Mouse (Mus musculus) limb, embryonic 14.5 days (tissue): Measurements from ENCODE around the gene Zfp326. TPM values are rescaled to one million over a fixed set of nuclear protein-coding genes. Genes with fewer than 3 reads are reported as not detected.

Experiments
- ATAC-seq: fragments of 200-750 bp; cut with Nextera tagmentation; 2 replicates; pipeline ENCODE4 v1.8.0; 2017; ENCODE audit warnings: low read depth, moderate number of reproducible peaks, moderate TSS enrichment; ENCODE audit not compliant: low FRiP score
- DNase-seq: peaks from one replicate; pipeline ENCODE4 v3.0.0-alpha.2; 2015; ENCODE audit warnings: low spot score
- H3K27ac ChIP-seq: fragments of 300-500 bp; sonication (generic); replicated peaks from 2 replicates; pipeline ENCODE4 v1.5.1; 2014; ENCODE audit warnings: low read depth, mild to moderate bottlenecking, low read length, moderate library complexity, mixed read lengths
- H3K27me3 ChIP-seq: fragments of 300-500 bp; sonication (generic); 2 replicates; pipeline ENCODE4 v1.6.1; 2014; ENCODE audit warnings: low read length, mixed read lengths; ENCODE audit not compliant: control insufficient read depth, insufficient read depth
- H3K36me3 ChIP-seq: fragments of 300-500 bp; sonication (generic); 2 replicates; pipeline ENCODE4 v1.6.1; 2014; ENCODE audit warnings: mild to moderate bottlenecking, low read length, moderate library complexity, mixed read lengths; ENCODE audit not compliant: control insufficient read depth, insufficient read depth
- H3K4me1 ChIP-seq: fragments of 300-500 bp; sonication (generic); 2 replicates; pipeline ENCODE4 v1.6.1; 2014; ENCODE audit warnings: antibody characterized with exemption, low read length, mixed read lengths; ENCODE audit not compliant: control insufficient read depth, insufficient read depth
- H3K4me2 ChIP-seq: fragments of 300-500 bp; sonication (generic); replicated peaks from 2 replicates; pipeline ENCODE4 v1.6.1; 2014; ENCODE audit warnings: low read depth, mild to moderate bottlenecking, low read length, moderate library complexity; ENCODE audit not compliant: severe bottlenecking
- H3K4me3 ChIP-seq: fragments of 300-500 bp; sonication (generic); replicated peaks from 2 replicates; pipeline ENCODE4 v1.5.1; 2014; ENCODE audit warnings: low read length
- H3K9ac ChIP-seq: fragments of 300-500 bp; sonication (generic); 2 replicates; pipeline ENCODE4 v1.6.1; 2014; ENCODE audit warnings: mild to moderate bottlenecking, low read depth, low read length, moderate library complexity; ENCODE audit not compliant: severe bottlenecking
- H3K9me3 ChIP-seq: fragments of 300-500 bp; sonication (generic); 2 replicates; pipeline ENCODE4 v1.6.1; 2016; ENCODE audit warnings: low read length; ENCODE audit not compliant: control insufficient read depth
- POLR2A ChIP-seq: fragments of 200-500 bp; IDR thresholded peaks from 2 replicates; pipeline ENCODE4 v1.8.0; 2012; ENCODE audit warnings: inconsistent platforms, mild to moderate bottlenecking, moderate library complexity, borderline replicate concordance; ENCODE audit not compliant: insufficient read depth, insufficient read length; ENCODE audit errors: extremely low read depth
- WGBS: fragments of 180-500 bp; shearing (Covaris S2); extraction: QIAGEN DNeasy Blood & Tissue Kit; methylation state at CpG from one replicate; pipeline ENCODE4 v1.1.7; 2014; 5-methylcytosine and 5-hydroxymethylcytosine counted together
- polyA plus RNA-seq, 2 experiments: library from polyadenylated mRNA; depleted of rRNA in 1 of 2; stranded (reverse) in 1 of 2; unstranded in 1 of 2; fragments of >200 nt; fragmentation: Nextera tagmentation in 1 of 2; extraction: Ambion mirVana in 1 of 2; gene quantifications; 2 replicates each; pipeline versions ENCODE4 v1.2.1 to v1.2.3; 2012 to 2014

The Zfp326 gene
- polyA plus RNA-seq, 2 experiments: 32.5 to 56.5 TPM

- Histone ChIP-seq H3K4me3 (no peak overlapping the region), H3K9ac (no peak overlapping the region), H3K4me2 (no peak overlapping the region), H3K27me3 (no peaks in the 10 kb centered on the region), H3K4me1 (peaks cover 6% of the 10 kb centered on the region; the same call in 1 of the 2 replicates), H3K36me3 (no peaks in the 10 kb centered on the region), H3K27ac (no peak overlapping the region), H3K9me3 (no peaks in the 10 kb centered on the region)
- 69% methylated on average over 3 of the region's 3 CpGs for WGBS
- DNase-seq (no peak), ATAC-seq (no peak)
- no peak for TF ChIP-seq POLR2A
Observed at GRCm38 (mm10) chr5:105833923-105834322, 42.4 kb upstream of the Zfp326 start.

GRCm38 (mm10) chr5:105836006-105836405, 40.4 kb upstream of the Zfp326 start:
- WGBS: 84% methylated on average over 9 of the region's 9 CpGs
- H3K4me3 ChIP-seq: no peak overlapping the region

GRCm38 (mm10) chr5:105839740-105840310, 36.5 kb upstream of the Zfp326 start:
- 75% methylated on average over 13 of the region's 13 CpGs for WGBS

More at GRCm38 (mm10) chr5:105836006-105836405, 40.4 kb upstream of the Zfp326 start:
- Histone ChIP-seq H3K9me3 (no peaks in the 10 kb centered on the region), H3K4me1 (no peaks in the 10 kb centered on the region; the same call in 1 of the 2 replicates), H3K27ac (no peak overlapping the region), H3K36me3 (no peaks in the 10 kb centered on the region), H3K4me2 (no peak overlapping the region), H3K9ac (no peak overlapping the region), H3K27me3 (no peaks in the 10 kb centered on the region)
- no peak for ATAC-seq
- TF ChIP-seq POLR2A: no peak
- no peak for DNase-seq

GRCm38 (mm10) chr5:105844044-105844753, 32.2 kb upstream of the Zfp326 start:
- WGBS: 84% methylated on average over 10 of the region's 10 CpGs
- no peak for TF ChIP-seq POLR2A
- H3K27me3 ChIP-seq: no peaks in the 10 kb centered on the region
- peaks cover 1% of the 10 kb centered on the region for H3K4me1 ChIP-seq
- no peaks in the 10 kb centered on the region for H3K36me3 ChIP-seq
- H3K4me3 ChIP-seq: no peak overlapping the region
- H3K9ac ChIP-seq: no peak overlapping the region
- ATAC-seq (no peak), DNase-seq (no peak)
- H3K9me3 ChIP-seq: no peaks in the 10 kb centered on the region
- H3K27ac ChIP-seq: no peak overlapping the region
- H3K4me2 ChIP-seq: no peak overlapping the region

More at GRCm38 (mm10) chr5:105839740-105840310, 36.5 kb upstream of the Zfp326 start:
- no peak for TF ChIP-seq POLR2A
- Histone ChIP-seq H3K27ac (no peak overlapping the region), H3K27me3 (no peaks in the 10 kb centered on the region), H3K4me1 (no peaks in the 10 kb centered on the region), H3K36me3 (no peaks in the 10 kb centered on the region), H3K4me2 (no peak overlapping the region), H3K9me3 (no peaks in the 10 kb centered on the region), H3K4me3 (no peak overlapping the region), H3K9ac (no peak overlapping the region)
- DNase-seq (no peak), ATAC-seq (no peak)

DNA sequence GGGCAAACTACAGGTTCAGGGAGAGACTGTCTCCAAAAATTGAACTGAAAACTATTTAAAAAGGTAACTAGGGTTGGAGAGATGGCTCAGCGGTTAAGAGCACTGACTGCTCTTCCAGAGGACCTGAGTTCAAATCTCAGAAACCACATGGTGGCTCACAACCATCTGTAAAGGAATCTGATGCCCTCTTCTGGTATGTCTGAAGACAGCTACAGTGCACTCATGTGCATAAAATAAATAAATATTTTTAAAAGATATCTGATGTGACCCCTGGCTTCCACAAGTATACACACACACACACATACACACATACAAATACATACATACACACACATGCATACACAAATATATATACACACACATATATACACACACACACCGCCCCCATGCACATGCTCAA, 31.3 kb upstream of the Zfp326 start:
- no peaks in the 10 kb centered on the region for H3K36me3 ChIP-seq
- peaks cover 6% of the 10 kb centered on the region for H3K4me1 ChIP-seq
- no peak overlapping the region for H3K9ac ChIP-seq
- 89% methylated on average over 2 of the region's 2 CpGs for WGBS
- no peak overlapping the region for H3K27ac ChIP-seq
- H3K4me3 ChIP-seq: no peak overlapping the region
- no peak overlapping the region for H3K4me2 ChIP-seq
- no peaks in the 10 kb centered on the region for H3K27me3 ChIP-seq
- no peaks in the 10 kb centered on the region for H3K9me3 ChIP-seq
- no peak for TF ChIP-seq POLR2A
- no peak for ATAC-seq
- no peak for DNase-seq
